Comparison of ENCODE assay signal across 8 mouse cellular contexts in genomic region chrX:111894321-111895050, GRCm38 (mm10). TPM values are rescaled to one million over a fixed set of nuclear protein-coding genes. Genes with fewer than 3 reads are reported as not detected.
DNase-seq lines count a peak whose midpoint lies in the region; ATAC-seq lines count a peak whose summit lies in the region.

No protein-coding gene starts in this region.

- peaks cover 10% of the 10 kb centered on the region; the same call in 1 of the 2 replicates for H3K27me3 ChIP-seq in embryonic facial prominence, embryonic 12.5 days
- 0 out of 2 replicates have a peak, but pooled peaks cover 3% of the 10 kb centered on the region for H3K27me3 ChIP-seq in intestine, embryonic 14.5 days (replicated peaks; ENCODE audit: control insufficient read depth, insufficient read depth, low read length)
- peaks cover 13% of the 10 kb centered on the region for H3K27me3 ChIP-seq in midbrain, embryonic 12.5 days

- H3K4me1 ChIP-seq in embryonic facial prominence, embryonic 12.5 days = no peaks in the 10 kb centered on the region
- no peaks in the 10 kb centered on the region for H3K4me1 ChIP-seq in intestine, embryonic 14.5 days (replicated peaks; ENCODE audit: control insufficient read depth, insufficient read depth, low read length)
- H3K4me1 ChIP-seq in midbrain, embryonic 12.5 days = no peaks in the 10 kb centered on the region

- intact Hi-C loops in left cerebral cortex, postnatal 4 days (cut with DNase I) = no loop called here

- no peaks in the 10 kb centered on the region for H3K9me3 ChIP-seq in embryonic facial prominence, embryonic 12.5 days
- no peaks in the 10 kb centered on the region for H3K9me3 ChIP-seq in intestine, embryonic 14.5 days (ENCODE audit: control insufficient read depth, low read length)
- H3K9me3 ChIP-seq in midbrain, embryonic 12.5 days = no peaks in the 10 kb centered on the region

- H3K4me2 ChIP-seq in embryonic facial prominence, embryonic 12.5 days (replicated peaks) = peak overlapping the region; percentile 65
- peak overlapping the region; percentile 57 for H3K4me2 ChIP-seq in intestine, embryonic 14.5 days (ENCODE audit: low read length)
- peak overlapping the region; percentile 65 for H3K4me2 ChIP-seq in midbrain, embryonic 12.5 days (replicated peaks)

- ATAC-seq in embryonic facial prominence, embryonic 12.5 days (ENCODE audit: insufficient number of reproducible peaks, insufficient read depth, low FRiP score, low TSS enrichment) = no peak
- 0 out of 2 replicates have a peak, but pooled peaks have one; percentile 58 for ATAC-seq in intestine, embryonic 14.5 days (replicated peaks; ENCODE audit: low FRiP score, low TSS enrichment, low read depth)
- ATAC-seq in midbrain, embryonic 12.5 days (ENCODE audit: low FRiP score, low read depth) = peak; percentile 66

- no peak overlapping the region for H3K27ac ChIP-seq in embryonic facial prominence, embryonic 12.5 days
- no peak overlapping the region for H3K27ac ChIP-seq in intestine, embryonic 14.5 days (ENCODE audit: low read depth)
- H3K27ac ChIP-seq in midbrain, embryonic 12.5 days (replicated peaks) = no peak overlapping the region

- WGBS in embryonic facial prominence, embryonic 12.5 days = 27% methylated on average over 65 of the region's 71 CpGs
- 19% methylated on average over 34 of the region's 71 CpGs for WGBS in intestine, embryonic 14.5 days
- 20% methylated on average over 67 of the region's 71 CpGs for WGBS in midbrain, embryonic 12.5 days

- peak overlapping the region; percentile 41 for H3K4me3 ChIP-seq in embryonic facial prominence, embryonic 12.5 days
- H3K4me3 ChIP-seq in intestine, embryonic 14.5 days (ENCODE audit: low read depth, low read length) = peak overlapping the region; percentile 33
- peak overlapping the region; percentile 49 for H3K4me3 ChIP-seq in midbrain, embryonic 12.5 days

- H3K9ac ChIP-seq in embryonic facial prominence, embryonic 12.5 days = peak overlapping the region; percentile 19; the same call in 1 of the 2 replicates
- H3K9ac ChIP-seq in intestine, embryonic 14.5 days (ENCODE audit: low read length) = no peak overlapping the region
- H3K9ac ChIP-seq in midbrain, embryonic 12.5 days (replicated peaks) = peak overlapping the region; percentile 24; the same call in 1 of the 2 replicates

- no peaks in the 10 kb centered on the region for H3K36me3 ChIP-seq in embryonic facial prominence, embryonic 12.5 days
- no peaks in the 10 kb centered on the region for H3K36me3 ChIP-seq in intestine, embryonic 14.5 days (ENCODE audit: control insufficient read depth, insufficient read depth, low read length)
- no peaks in the 10 kb centered on the region for H3K36me3 ChIP-seq in midbrain, embryonic 12.5 days

- peak; percentile 1 for DNase-seq in left cerebral cortex, postnatal 4 days
- no peak for DNase-seq in left cerebral cortex, adult 9 months (ENCODE audit: low spot score in 2 of 2)
- peak; percentile 56 for DNase-seq in intestine, embryonic 14.5 days (ENCODE audit: low spot score)
- DNase-seq in frontal cortex, postnatal 14 days (ENCODE audit: low spot score in 2 of 2) = no peak
- no peak for DNase-seq in spleen, postnatal 36 days (ENCODE audit: low spot score in 2 of 2)
- no peak for DNase-seq in right cerebral cortex, postnatal 25 days

RNA-seq across cellular contexts. Expression of gene Gm45194, which starts 3.3 kb away (rescaled TPM):
- total RNA-seq in left cerebral cortex, postnatal 4 days (2021) = under 1 TPM in 1 of 2 experiments, not detected in 1; 0.54 TPM
- 0.37 and 0.87 TPM in 2 replicates for polyA plus RNA-seq in embryonic facial prominence, embryonic 12.5 days (2016; fragmentation: Nextera tagmentation; extraction: Ambion mirVana)
- polyA plus RNA-seq in intestine, embryonic 14.5 days (2014; fragmentation: Nextera tagmentation; extraction: Ambion mirVana) = 0.28 and 0.35 TPM in 2 replicates
- polyA plus RNA-seq in midbrain, embryonic 12.5 days (2016; fragmentation: Nextera tagmentation; extraction: Ambion mirVana) = 0.97 and 1.8 TPM in 2 replicates

Comparison
In these comparisons a context has a peak if more than half of its experiments do, and no peak if none do; other contexts are left out.
1. DNase-seq: peak in left cerebral cortex, postnatal 4 days (single experiment) and intestine, embryonic 14.5 days (single experiment); none in left cerebral cortex, adult 9 months (0 of 2), frontal cortex, postnatal 14 days (0 of 2), spleen, postnatal 36 days (0 of 2) and right cerebral cortex, postnatal 25 days (single experiment).
2. Peak in every context shown above with its lines, with median percentiles within 50 percentile points of each other: H3K4me2 ChIP-seq and H3K4me3 ChIP-seq.